Mouse (Mus musculus): ENCODE results near the gene Las1l. TPM values are rescaled to one million over a fixed set of nuclear protein-coding genes. Genes with fewer than 3 reads are reported as not detected.

Gene Las1l
- polyA plus RNA-seq, 1 experiment from 2014 or later = 58.1 TPM

Other genes starting within 250 kb of the Las1l start
- 1.0 and 1.4 TPM in 2 replicates for gene Zc3h12b, start 245.3 kb downstream of the Las1l start, polyA plus RNA-seq (2014; fragmentation: Nextera tagmentation; extraction: Ambion mirVana)
- gene Msn, start 139.1 kb upstream of the Las1l start, polyA plus RNA-seq (2014; fragmentation: Nextera tagmentation; extraction: Ambion mirVana) = 116 and 131 TPM in 2 replicates

All from liver, embryonic 11.5 days (tissue).